Mouse (Mus musculus) activated CD4-positive, CD25-positive, alpha-beta regulatory T cell, adult 4 months (primary cell): ENCODE results near the gene Cfap44. TPM values are rescaled to one million over a fixed set of nuclear protein-coding genes. Genes with fewer than 3 reads are reported as not detected.

Experiments used
- polyA plus RNA-seq, 2 experiments: library from polyadenylated mRNA; unstranded; fragments of 100-300 nt; shearing (Covaris generic); gene quantifications; one replicate each; pipeline ENCODE4 v1.2.1; 2017

The Cfap44 gene
- polyA plus RNA-seq, 2 experiments from 2014 or later = not detected

Other genes with a start within 250 kb of the Cfap44 start
- gene Usf3, start 221.6 kb upstream of the Cfap44 start, polyA plus RNA-seq = 1 to 10 TPM; 2.7 to 4.7 TPM
- gene Sidt1, start 61.6 kb upstream of the Cfap44 start, polyA plus RNA-seq = 10 to 100 TPM; 21.3 to 30.8 TPM
- gene Spice1, start 47.7 kb upstream of the Cfap44 start, polyA plus RNA-seq = 10 to 100 TPM; 17.8 to 22.0 TPM
- under 1 TPM; 0.09 to 0.10 TPM for gene Boc, start 164.1 kb downstream of the Cfap44 start, polyA plus RNA-seq